Mouse (Mus musculus) cortical plate, adult 2 months (tissue): ENCODE data around the gene Tspoap1.

Experiments
- CTCF ChIP-seq: fragments of 200-500 bp; IDR thresholded peaks from 2 replicates; pipeline ENCODE4 v1.5.1; 2011; ENCODE audit warnings: mild to moderate bottlenecking, control low read depth, low read length; ENCODE audit not compliant: insufficient read depth; ENCODE audit errors: extremely low read depth
- POLR2A ChIP-seq: fragments of 200-500 bp; IDR thresholded peaks from 2 replicates; pipeline ENCODE4 v1.6.1; 2011; ENCODE audit warnings: mild to moderate bottlenecking, low read length, control low read depth; ENCODE audit not compliant: insufficient read depth; ENCODE audit errors: extremely low read depth

DNA sequence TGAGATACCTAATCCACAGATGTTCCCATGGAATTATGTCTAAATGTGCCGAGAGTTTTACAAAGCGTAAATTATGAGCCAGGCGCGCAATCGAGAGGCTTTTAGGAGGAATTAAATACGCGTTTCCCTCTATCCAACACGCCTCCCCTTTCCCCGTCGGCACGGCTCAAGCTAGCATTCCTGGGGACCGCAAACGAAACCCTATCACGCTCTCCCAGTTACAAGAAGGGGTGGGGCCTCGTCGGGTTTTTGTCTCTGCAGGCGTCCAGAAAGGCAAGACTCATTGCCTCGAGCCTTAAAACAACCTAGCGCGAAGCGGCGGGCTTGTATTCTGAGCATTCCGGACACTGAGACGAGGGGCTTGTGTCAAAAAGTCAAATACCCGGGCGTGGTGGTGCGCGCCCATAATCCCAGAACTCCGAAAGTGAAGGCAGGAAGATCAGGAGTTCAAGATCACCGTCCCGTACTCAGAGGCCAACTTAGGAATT lies 23.6 kb upstream of the Tspoap1 start:
- no peak for TF ChIP-seq CTCF
- no peak for TF ChIP-seq POLR2A
